Mouse (Mus musculus) embryo, embryonic 11.5 days (tissue): ENCODE data around the gene Gm10639.
"Not testable (repeated sequence)": the region's sequence is repeated elsewhere in the genome, so short reads cannot be mapped to it uniquely, and the experiment has no call there.

Source experiments
- DNase-seq: peaks from one replicate; pipeline ENCODE4 v3.0.0-alpha.2; 2012; ENCODE audit warnings: low read depth, low spot score

Gm10639 gene

DNA sequence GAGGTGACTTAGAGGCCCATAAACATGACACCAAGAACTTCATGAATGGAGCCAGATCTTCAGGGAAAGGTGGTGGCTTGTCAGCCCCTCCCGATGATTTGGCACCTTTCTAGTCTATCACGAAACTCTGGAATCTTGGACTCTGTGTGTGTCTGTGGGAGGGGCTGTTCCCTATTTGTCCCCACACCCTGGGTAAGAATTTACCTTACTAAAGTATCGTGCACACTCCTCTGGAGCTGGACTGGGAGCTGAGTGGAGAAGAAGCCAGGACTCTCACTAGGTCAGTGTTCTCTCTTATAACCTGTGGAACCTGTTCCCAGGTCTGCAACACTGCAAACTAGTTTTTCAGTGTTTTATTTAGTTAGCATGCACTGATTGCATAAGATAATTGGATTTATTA lies at the start of gene Gm10639:
Gene Gm10639, plus strand, starts transcription at position 201 of the 400 bp plus-strand sequence.
- DNase-seq, result not testable (repeated sequence)

DNA sequence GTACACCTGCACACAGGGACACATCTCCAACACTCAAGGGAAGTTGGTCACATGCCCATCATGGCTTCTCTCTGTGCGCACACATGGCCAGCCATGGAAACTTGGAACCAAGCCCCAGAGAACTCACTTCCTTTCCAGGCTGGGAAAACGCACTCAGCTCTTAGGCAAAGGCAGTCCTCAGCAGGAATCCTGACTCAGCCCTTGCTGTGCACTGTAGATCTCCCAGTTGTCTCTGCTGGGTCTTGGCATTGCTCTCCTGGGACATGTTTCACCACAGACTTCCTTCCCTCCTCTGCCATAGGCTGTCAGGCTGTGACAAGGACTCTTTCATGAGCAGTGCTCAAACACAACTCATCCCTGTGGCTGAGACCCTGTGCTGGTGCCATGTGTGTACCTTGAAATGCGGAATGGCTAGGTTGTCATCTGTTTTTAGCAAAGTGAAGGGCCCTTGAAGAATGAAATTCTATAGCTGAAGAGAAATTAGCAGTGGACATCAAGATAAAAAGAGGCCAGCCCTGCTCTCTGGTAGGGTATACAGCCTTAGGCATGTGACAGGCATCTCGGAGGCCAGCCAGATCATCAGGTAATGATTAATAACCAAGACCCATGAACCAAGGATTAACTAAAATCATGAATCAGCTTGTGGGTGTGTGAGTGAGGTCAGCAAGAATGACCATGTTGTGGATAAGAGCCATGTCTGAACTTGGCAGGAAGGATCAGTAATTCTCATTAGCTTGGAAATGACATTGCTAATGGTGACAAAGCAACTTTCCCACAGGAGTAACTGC lies 33.8 kb upstream of the Gm10639 start:
- not testable (repeated sequence) for DNase-seq

DNA sequence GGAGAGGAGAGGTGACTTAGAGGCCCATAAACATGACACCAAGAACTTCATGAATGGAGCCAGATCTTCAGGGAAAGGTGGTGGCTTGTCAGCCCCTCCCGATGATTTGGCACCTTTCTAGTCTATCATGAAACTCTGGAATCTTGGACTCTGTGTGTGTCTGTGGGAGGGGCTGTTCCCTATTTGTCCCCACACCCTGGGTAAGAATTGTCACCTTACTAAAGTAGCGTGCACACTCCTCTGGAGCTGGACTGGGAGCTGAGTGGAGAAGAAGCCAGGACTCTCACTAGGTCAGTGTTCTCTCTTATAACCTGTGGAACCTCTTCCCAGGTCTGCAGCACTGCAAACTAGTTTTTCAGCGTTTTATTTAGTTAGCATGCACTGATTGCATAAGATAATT lies 32.8 kb upstream of the Gm10639 start, which contains the start of gene Gm3776:
Gene Gm3776, plus strand, starts transcription at position 216 of the 400 bp plus-strand sequence.
- DNase-seq, result not testable (repeated sequence)

DNA sequence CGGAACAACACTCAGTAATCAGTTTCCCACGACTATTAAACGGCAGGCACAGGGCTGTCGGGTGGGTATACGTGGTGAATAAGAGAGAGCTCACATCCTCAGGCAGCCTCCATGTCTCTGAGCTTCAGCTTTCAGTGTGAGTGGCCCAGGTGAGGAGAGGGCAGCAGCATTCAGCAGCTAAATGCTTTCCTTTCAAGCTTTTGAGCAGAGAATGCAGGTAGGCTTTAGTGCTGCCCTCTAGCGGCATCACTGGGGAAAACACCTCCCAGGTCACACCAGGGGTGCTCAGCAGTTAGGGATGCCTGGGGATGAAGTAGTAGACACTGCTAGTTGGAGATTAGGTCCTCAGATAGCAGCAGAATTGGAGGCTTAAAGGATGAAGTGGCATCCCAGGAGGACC lies 30.0 kb upstream of the Gm10639 start:
- DNase-seq, result not testable (repeated sequence)

DNA sequence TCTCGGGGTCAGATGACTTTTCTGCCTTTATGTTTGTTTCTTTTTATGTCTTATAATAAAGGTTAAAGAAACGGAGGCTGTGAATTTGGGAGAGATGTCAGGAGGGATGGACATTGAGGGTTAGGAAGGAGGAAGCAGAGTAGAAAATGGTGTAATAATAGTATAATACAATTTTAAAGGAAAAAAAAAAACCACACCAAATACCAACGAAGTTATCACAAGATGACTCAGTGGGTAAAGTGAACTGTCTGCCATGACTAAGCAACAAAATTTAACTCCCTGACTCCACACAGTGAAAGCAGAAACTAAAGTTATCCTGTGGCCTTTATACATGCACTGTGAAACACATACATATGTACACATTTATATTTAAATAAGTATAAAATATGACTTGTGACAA lies 18.8 kb upstream of the Gm10639 start:
- DNase-seq, result not testable (repeated sequence)

DNA sequence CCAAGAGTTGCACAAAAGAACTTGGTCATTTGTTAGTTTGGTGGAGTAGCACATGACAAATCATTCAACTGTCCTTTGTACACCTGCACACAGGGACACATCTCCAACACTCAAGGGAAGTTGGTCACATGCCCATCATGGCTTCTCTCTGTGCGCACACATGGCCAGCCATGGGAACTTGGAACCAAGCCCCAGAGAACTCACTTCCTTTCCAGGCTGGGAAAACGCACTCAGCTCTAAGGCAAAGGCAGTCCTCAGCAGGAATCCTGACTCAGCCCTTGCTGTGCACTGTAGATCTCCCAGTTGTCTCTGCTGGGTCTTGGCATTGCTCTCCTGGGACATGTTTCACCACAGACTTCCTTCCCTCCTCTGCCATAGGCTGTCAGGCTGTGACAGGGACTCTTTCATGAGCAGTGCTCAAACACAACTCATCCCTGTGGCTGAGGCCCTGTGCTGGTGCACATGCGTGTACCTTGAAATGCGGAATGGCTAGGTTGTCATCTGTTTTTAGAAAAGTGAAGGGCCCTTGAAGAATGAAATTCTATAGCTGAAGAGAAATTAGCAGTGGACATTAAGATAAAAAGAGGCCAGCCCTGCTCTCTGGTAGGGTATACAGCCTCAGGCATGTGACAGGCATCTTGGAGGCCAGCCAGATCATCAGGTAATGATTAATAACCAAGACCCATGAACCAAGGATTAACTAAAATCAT lies 7.6 kb upstream of the Gm10639 start:
- DNase-seq, result not testable (repeated sequence)

DNA sequence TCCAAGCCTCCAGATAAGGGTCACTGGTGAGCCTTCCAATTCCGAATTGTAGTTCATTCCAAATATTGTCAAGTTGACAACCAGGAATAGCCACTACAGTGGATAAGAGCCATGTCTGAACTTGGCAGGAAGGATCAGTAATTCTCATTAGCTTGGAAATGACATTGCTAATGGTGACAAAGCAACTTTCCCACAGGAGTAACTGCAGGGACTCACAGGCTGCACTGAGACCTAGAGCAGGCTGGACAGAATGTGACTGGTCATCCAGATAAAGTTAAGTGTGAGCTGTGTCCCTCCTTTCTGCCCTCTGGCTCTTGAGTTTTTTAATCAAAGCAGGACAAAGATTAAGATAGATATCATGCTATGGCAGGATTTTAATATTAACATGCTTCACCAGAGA lies 660 bp upstream of the Gm10639 start:
- not testable (repeated sequence) for DNase-seq

DNA sequence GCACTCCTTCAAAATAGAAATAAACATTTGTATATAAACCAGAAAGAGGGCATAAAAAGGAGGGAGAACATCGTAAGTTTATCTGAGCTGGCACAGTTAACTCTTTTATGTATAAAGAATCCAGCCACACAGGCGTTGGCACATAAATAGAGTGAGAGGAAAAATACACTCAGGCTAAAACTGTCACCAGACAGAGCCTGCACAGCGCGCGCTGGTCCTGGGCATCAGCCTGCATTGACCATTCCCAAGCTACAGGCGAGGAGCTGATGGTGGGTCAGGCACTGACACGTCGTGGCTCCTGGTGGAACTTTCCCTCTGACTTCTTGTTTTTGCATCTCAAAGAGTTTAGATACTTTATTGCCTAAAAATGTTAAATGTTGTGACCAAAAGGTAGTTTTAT lies 2.7 kb downstream of the Gm10639 start:
- not testable (repeated sequence) for DNase-seq

DNA sequence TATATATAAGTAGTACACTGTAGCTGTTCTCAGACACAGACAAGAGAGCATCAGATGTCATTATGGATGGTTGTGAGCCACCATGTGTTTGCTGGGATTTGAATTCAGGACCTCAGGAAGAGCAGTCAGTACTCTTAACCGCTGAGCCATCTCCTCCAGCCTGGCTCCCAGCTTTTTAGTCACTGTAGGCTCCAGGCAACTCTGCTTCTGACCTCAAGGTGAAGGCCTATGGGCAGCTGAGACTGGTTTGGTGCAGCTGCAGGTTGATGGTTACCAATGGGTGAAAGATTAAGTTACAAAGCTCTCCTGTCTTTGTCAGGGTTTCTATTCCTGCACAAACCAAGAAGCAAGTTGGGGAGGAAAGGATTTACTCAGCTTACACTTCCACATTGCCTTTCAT lies 4.0 kb downstream of the Gm10639 start:
- not testable (repeated sequence) for DNase-seq

DNA sequence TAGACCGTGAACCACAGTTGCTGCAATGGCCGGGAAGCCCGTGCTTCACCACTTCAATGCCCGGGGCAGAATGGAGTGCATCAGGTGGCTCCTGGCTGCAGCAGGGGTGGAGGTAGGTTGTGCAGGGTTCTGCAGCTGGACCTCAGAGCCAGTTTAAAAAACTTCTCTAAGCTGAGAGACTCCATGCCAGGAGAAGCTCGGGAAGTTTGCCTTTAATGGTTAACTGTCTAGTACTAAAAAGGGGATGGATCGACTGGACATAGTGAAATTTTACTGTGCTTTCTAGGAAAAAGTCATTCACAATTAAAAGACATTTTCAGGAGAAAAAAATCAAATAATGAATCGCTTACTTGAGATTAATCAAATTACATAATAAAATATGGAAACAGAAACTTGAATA lies 5.1 kb downstream of the Gm10639 start:
- not testable (repeated sequence) for DNase-seq

DNA sequence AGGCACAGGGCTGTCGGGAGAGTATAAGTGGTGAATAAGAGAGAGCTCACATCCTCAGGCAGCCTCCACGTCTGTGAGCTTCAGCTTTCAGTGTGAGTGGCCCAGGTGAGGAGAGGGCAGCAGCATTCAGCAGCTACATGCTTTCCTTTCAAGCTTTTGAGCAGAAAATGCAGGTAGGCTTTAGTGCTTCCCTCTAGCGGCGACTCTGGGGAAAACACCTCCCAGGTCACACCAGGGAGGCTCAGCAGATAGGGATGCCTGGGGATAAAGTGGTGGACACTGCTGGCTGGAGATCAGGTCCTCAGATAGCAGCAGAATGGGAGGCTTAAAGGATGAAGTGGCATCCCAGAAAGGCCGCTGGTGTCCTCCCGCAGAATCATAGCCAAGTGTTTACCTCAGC lies 6.4 kb downstream of the Gm10639 start:
- peak; percentile 36 for DNase-seq

DNA sequence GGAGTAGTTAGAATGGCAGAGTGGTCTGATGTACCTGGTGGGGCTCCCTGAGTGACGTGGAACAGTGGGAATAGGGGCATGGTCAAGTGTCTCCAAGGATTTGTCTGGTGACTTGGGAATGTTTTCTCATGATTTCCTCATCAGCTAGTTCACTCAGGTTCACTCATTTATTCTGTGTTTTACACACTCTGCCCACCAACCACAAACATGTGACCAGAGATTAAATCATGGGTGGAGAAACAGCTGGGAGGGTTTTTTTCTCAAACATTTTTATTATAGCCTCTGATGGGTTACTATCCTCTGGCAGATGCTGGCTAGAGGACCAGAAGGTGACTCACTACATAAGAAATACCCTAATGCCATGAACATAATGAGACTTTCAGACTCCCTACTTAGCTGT lies 8.5 kb downstream of the Gm10639 start:
- no peak for DNase-seq

DNA sequence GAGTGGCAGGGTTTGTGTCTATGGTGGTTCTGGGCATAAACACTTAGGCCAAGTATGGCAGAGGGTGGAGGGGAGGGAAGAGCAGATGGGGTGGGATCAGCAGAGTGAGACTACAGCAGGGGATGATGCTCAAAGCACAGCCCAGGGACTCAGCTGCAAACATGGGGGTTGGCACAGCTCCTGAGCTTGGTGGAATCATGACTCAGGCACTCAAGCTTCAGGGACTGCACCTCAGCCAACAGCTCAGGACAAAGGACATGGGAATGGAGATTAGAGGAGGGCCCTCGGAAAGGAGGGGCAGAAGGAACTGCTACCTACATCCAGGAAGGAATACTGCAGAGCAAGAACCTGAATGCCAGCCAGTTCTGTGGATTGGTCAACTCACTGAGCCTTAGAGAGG lies 9.4 kb downstream of the Gm10639 start:
- DNase-seq, result not testable (repeated sequence)

DNA sequence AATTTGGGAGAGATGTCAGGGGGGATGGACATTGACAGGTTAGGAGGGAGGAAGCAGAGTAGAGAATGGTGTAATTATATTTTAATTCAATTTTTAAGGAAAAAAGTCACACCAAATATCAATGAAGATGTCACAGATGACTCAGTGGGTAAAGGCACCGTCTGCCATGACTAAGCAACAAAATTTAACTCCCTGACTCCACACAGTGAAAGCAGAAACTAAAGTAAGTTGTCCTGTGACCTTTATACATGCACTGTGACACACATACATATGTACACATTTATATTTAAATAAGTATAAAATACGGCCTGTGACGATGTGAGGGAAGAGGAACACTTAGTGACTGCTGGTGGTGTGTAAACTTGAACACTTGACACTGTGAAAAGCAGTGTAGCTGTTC lies 18.4 kb downstream of the Gm10639 start:
- not testable (repeated sequence) for DNase-seq

DNA sequence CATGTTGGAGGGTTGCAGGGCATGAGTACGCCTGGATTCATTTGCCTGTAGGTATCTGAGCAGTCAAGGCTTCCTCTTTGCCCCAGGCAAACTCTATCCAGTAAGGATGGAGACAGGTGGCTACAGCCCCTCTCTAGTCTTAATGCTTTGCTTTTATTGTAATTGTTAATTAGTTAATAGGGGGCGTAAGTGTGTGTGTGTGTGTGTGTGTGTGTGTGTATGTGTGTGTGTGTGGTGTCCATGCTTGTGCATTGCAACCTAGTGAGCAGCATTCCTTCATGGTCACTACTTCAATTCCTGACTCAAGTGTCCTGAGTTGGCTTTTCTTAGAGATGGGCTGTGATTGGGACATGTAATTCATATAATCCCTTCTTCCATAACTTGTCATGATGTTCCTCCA lies 25.0 kb downstream of the Gm10639 start, which contains the start of gene Omt2a:
Gene Omt2a, minus strand, starts transcription at position 101 of the 400 bp plus-strand sequence.
- no peak for DNase-seq

DNA sequence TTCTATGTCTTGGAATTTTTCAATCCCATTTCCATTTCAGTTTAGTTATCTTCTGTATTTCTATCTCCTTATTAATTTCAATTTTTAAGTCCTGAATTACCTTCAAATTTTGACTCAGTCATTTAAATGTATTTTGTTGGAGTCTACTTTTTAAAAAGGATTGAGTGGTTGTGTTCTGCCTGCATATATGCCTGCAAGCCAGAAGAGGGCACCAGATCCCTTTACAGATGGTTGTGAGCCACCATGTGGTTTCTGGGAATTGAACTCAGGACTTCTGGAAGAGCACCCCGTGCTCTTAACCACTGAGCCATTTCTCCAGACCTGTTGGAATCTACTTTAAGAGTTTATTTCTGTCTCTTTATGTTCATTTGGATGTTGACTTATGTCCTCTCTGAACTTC lies 29.8 kb downstream of the Gm10639 start:
- DNase-seq, result no peak

DNA sequence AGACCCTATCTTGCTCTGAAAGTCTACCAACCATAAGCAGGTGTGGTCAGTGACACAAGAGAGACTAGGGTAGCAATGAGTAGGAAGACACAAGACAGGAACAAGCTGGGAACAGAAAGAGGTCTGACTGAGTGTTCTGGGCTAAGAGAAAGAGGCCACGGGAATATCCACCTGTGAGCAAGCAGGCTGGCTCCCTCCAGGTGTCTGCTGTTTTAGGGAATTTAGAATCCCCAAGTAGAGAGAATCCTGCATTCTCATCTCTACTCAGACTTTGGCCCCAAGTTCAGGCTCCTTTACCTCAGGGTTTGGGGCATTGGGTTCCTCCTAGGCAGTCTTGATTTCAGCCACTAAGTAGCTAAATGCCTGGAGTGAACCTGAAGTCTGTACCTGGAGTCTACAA lies 37.6 kb downstream of the Gm10639 start, which contains the start of gene Omt2b:
Gene Omt2b, plus strand, starts transcription at position 301 of the 400 bp plus-strand sequence.
- DNase-seq, result not testable (repeated sequence)

DNA sequence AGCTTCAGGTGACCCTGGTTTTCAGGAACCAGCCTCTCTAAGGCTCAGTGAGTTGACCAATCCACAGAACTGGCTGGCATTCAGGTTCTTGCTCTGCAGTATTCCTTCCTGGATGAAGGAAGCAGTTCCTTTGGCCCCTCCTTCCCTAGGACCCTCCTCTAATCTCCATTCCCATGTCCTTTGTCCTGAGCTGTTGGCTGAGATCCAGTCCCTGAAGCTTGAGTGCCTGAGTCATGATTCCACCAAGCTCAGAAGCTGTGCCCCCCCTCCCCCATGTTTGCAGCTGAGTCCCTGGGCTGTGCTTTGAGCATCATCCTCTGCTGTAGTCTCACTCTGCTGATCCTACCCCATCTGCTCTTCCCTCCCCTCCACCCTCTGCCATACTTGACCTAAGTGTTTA lies 47.3 kb downstream of the Gm10639 start:
- DNase-seq, result not testable (repeated sequence)

DNA sequence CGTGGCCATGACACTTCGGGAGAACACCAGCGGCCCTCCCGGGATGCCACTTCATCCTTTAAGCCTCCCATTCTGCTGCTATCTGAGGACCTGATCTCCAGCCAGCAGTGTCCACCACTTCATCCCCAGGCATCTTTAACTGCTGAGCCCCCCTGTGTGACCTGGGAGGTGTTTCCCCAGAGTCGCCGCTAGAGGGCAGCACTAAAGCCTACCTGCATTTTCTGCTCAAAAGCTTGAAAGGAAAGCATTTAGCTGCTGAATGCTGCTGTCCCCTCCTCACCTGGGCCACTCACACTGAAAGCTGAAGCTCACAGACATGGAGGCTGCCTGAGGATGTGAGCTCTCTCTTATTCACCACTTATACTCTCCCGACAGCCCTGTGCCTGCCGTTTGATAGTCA lies 50.6 kb downstream of the Gm10639 start:
- peak; percentile 20 for DNase-seq

DNA sequence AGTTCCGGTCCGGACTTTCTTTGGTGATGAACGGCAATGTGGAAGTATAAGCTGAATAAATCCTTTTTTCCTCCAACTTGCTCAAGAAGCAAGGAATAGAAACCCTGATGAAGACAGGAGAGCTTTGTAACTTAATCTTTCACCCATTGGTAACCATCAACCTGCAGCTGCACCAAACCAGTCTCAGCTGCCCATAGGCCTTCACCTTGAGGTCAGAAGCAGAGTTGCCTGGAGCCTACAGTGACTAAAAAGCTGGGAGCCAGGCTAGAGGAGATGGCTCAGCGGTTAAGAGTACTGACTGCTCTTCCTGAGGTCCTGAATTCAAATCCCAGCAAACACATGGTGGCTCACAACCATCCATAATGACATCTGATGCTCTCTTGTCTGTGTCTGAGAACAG lies 52.8 kb downstream of the Gm10639 start:
- not testable (repeated sequence) for DNase-seq

DNA sequence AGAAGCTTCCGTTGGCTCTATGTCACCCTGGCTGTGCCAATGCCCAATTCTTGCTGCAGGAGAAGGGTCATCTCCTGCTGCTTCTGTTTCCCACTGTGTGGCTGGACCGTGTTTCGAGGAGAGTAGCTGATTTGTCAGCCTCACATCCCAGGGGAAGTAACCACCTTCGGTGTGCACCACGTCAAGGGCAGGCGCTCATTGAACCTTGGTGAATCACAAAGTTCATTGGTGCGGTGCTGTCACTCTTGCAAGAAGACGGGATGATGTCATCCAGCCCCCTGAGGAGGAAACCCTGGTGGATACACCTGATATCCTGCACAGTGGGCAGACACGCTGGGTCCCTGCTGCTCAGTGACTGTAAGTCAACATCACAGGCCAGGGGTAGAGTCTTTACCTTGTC lies 53.3 kb downstream of the Gm10639 start:
- DNase-seq, result not testable (repeated sequence)

DNA sequence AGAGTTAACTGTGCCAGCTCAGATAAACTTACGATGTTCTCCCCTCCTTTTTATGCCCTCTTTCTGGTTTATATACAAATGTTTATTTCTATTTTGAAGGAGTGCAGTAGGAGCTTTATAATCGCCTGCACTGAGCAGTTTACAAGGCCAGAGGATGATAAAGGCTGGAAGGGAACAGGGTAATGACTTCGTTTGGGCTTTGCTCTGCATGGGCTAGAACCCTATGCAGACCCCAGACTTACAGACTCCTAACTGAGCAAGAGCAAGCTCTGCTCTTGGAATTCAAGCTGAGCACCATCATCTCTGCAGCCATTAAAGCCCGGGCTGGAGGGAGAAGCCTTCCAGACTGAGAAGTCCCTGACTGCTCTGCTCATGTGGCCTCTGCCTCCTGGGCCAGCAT lies 55.5 kb downstream of the Gm10639 start:
- DNase-seq, result not testable (repeated sequence)

DNA sequence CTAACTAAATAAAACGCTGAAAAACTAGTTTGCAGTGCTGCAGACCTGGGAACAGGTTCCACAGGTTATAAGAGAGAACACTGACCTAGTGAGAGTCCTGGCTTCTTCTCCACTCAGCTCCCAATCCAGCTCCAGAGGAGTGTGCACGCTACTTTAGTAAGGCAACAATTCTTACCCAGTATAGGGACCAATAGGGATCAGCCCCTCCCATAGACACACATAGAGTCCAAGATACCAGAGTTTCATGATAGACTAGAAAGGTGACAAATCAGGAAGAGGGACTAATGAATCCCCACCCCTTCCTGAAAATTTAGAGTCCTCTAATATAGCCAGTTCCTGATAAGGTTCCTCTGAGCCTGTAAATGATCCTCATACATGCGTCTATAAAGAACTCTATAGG lies 57.3 kb downstream of the Gm10639 start:
- DNase-seq, result no peak
